Mouse (Mus musculus) spleen, adult 2 months (tissue): ENCODE data around the gene Mtss1l.

Experiments used
- CTCF ChIP-seq: fragments of 200-500 bp; IDR thresholded peaks from 2 replicates; pipeline ENCODE4 v1.5.1; 2011; ENCODE audit warnings: mild to moderate bottlenecking, inconsistent platforms; ENCODE audit not compliant: insufficient read depth, insufficient read length, insufficient replicate concordance; ENCODE audit errors: extremely low read depth
- POLR2A ChIP-seq: fragments of 200-500 bp; IDR thresholded peaks from 2 replicates; pipeline ENCODE4 v1.6.1; 2011; ENCODE audit warnings: low read depth, low read length, inconsistent platforms

- no peak for TF ChIP-seq CTCF
- TF ChIP-seq POLR2A, result no peak
Measured at GRCm38 (mm10) chr8:110767261-110767660, 46.0 kb downstream of the Mtss1l start.
